Mouse (Mus musculus): ENCODE measurements around the gene Them7. TPM values are rescaled to one million over a fixed set of nuclear protein-coding genes. Genes with fewer than 3 reads are reported as not detected.

Gene Them7
- total RNA-seq, 2 experiments from 2014 or later = not detected

DNA sequence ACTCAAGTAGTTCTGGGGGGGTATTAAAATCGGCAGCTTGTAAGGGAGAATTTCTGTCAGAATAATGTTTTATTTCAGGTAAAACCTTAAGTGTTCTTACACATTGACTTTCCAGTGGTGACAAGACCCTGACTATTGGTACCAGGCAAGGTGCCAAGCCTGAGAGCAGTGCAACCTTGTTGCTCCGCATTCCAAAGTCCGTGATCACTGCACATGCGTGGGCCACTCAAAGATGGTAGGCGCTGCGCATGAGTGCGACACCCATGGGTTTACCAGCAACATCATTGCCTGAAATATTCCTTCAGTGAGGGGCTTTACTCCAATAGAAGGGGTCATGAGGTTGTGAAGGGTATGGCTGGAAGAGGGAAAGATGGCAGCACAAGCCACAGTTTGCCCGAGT, 77.0 kb downstream of the Them7 start:
- no peak for TF ChIP-seq CTCF (conservative IDR thresholded peaks at IDR 0.05)
- Histone ChIP-seq H3K4me3 (no peak overlapping the region), H3K27ac (no peak overlapping the region)
- DNase-seq (ENCODE audit: low spot score in 2 of 2) = no peak

DNA sequence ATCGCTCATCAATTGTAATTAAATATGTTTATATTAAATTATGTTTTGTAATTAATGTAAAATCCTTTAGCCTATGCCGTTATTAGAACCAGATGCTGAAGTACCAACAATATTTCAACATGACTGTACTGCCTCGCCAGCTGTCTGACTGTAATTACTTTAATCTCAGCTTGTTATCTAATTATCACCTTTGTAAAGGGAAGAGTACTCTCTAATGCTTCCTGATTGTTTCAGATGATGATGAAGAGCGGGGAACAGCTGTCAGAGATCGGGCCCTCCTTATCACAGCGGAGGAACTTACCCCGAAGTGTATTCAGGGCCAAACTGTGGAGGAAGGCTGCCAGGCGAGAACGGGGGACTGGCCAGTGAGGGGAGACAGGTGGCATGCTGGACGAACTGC, 77.4 kb downstream of the Them7 start:
- Histone ChIP-seq H3K4me3 (no peak overlapping the region), H3K27ac (no peak overlapping the region)
- no peak for TF ChIP-seq CTCF (conservative IDR thresholded peaks at IDR 0.05)
- DNase-seq (ENCODE audit: low spot score in 2 of 2) = no peak

DNA sequence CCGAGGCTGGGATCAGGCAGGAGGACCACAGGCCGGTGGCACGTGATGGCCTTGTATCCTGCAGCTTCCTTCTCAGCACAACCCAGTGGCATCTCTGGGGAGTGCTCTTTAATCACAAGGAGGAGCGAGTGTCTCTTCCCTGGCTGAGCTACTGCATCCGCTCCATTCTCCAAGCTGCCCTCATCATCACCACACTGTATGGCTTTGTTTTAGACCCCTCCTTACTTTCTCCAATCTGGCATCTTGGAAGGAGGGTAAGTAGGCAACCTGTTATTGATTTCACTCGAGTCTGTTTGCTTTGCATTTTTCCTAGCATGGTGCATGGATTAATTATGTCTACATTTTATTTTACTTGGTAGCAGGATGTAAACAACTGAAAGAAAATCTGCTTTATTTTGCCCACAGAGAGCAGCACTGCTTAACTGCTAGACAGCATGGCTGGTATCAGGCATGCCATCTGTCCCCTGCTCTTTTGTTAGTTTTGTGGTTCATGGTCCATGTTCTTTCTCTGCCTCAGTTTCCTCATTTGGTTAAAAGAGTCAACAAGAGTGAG, 79.9 kb downstream of the Them7 start:
- no peak for TF ChIP-seq CTCF (conservative IDR thresholded peaks at IDR 0.05)
- Histone ChIP-seq H3K4me3 (no peak overlapping the region), H3K27ac (no peak overlapping the region)
- DNase-seq (ENCODE audit: low spot score in 2 of 2) = no peak

DNA sequence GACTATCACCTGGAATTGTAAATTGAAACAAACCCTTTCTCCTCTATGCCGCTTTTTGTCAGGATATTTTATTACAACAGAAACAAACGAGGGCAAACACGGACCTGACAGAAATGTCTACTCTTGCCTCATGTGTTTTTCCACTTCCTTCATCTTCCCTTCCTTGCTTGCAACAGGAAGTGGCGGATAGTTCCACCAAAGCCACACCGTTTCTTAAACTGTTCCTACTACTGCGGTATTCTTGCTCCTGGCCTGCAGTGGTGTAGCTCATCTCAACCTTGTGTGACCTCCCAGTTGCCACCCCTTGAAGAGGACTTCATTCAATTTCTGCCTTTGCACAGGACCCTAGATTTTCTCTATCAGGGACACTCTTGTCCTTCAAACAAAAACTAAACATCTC, 81.8 kb downstream of the Them7 start:
- Histone ChIP-seq H3K27ac (no peak overlapping the region), H3K4me3 (no peak overlapping the region)
- no peak for DNase-seq (ENCODE audit: low spot score in 2 of 2)
- no peak for TF ChIP-seq CTCF (conservative IDR thresholded peaks at IDR 0.05)

DNA sequence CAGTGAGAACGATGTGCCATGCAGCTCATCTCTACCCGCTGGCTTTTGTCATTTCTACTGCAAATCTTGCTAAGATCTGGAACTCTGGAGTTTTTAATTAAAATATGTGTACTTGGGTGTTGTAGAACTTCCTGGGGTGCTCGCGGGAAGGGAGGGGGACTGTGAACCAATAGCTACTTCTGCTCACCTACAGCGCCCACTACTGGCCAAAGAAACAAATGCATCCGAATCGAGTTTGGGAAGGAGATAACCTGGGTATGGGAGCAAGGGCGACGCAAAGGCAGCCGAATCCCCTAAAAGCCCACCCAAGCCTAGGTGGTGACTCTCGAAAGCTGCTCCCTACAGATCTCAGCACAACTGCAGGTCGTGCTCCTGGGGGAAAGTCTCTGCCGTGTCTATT, 87.3 kb downstream of the Them7 start:
- no peak overlapping the region for H3K4me3 ChIP-seq
- no peak overlapping the region for H3K27ac ChIP-seq
- DNase-seq (ENCODE audit: low spot score in 2 of 2) = peak in 1 of 2 experiments; percentile 23
- peak; percentile 70 for TF ChIP-seq CTCF (conservative IDR thresholded peaks at IDR 0.05)

DNA sequence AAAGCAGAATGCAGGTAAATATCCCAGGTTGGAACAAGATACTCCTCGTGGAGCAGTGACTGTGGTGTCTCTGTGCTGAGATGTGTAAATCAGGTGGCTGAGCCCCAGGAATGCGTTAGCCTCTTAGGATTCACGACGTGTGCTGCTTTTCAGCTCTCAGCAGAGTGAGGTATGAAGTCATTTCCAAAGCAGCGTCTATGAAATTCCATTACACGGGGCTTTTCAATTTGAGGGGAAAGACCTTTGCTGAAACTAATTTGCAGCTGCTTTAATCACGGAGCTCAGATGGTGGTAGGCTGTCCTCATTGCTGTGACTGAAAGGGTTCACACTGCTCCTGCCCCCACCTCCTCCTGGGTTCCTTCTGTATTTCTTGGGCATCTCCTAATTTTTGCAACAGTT, 87.9 kb downstream of the Them7 start:
- Histone ChIP-seq H3K4me3 (no peak overlapping the region), H3K27ac (no peak overlapping the region)
- TF ChIP-seq CTCF (conservative IDR thresholded peaks at IDR 0.05) = no peak
- DNase-seq (ENCODE audit: low spot score in 2 of 2) = no peak

DNA sequence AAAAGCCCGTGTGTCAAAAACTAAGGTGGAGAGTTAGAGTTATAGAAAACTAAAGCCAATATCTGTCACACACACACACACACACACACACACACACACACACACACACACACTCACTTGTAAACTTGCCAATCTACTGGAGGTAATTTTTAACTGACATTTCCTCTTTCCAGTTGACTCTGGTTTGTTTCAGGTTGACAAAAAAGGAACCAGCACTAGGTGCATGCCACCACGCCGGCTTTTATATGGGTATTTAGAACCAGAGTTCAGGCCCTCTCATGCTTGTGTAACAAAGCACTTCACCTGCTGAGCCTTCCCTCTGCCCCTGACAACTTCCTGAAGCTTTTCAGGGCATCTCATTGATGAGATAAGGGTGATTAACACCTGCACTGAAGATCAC, 89.0 kb downstream of the Them7 start:
- DNase-seq (ENCODE audit: low spot score in 2 of 2) = no peak
- no peak overlapping the region for H3K4me3 ChIP-seq
- TF ChIP-seq CTCF (conservative IDR thresholded peaks at IDR 0.05) = no peak
- no peak overlapping the region for H3K27ac ChIP-seq

DNA sequence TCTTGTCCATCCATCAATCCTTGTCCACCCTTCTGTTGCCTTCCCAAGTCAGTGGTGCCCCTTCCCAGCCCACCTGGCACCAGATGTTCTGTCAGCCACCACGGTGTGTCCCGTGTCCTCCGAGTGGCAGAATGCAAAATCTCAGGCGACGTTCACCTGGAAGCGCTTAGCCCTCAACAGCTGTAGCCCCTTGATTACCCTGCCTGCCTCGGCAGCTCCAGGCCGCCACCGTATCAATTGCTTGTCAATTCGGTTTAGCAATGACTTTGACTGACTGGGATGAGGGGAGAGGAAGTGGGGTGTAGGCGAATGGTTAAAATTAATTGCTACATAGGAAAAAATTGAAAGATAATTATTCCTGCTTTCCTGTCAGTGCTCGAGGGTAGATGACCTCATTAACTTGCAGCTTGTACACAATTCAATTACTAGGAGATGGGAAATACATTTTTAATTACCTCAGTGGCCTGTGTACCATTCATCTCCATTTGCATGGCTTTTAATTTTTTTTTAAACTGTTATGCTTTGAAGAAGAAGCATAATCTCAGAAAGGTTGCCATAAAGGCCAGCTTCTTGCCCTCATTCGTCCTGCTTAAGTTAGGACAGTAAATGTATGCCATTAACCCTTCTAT, 93.5 kb downstream of the Them7 start:
- no peak for TF ChIP-seq CTCF (conservative IDR thresholded peaks at IDR 0.05)
- no peak overlapping the region for H3K27ac ChIP-seq
- DNase-seq (ENCODE audit: low spot score in 2 of 2) = no peak
- H3K4me3 ChIP-seq = no peak overlapping the region

DNA sequence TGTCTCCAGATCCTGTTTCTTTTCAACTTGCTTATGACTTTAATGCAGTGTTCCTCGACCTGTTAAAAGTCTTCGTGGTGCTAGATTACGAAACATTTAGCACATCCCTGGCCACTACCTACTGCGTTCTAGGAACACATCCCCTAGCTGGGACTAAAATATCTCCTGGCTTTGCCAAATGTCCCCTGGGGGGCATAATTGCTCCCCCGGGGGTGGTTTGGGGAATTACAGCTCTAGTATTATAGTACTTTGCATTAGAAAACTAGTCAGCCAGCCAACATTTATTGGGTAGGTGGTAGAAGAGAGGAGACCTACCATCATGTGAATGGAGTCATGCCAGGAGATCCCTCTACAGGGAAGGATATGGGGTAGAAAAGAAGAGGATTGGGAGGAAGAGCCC, 101.9 kb downstream of the Them7 start:
- peak; percentile 55 for TF ChIP-seq CTCF (conservative IDR thresholded peaks at IDR 0.05)
- DNase-seq (ENCODE audit: low spot score in 2 of 2) = no peak
- no peak overlapping the region for H3K27ac ChIP-seq
- H3K4me3 ChIP-seq = no peak overlapping the region

DNA sequence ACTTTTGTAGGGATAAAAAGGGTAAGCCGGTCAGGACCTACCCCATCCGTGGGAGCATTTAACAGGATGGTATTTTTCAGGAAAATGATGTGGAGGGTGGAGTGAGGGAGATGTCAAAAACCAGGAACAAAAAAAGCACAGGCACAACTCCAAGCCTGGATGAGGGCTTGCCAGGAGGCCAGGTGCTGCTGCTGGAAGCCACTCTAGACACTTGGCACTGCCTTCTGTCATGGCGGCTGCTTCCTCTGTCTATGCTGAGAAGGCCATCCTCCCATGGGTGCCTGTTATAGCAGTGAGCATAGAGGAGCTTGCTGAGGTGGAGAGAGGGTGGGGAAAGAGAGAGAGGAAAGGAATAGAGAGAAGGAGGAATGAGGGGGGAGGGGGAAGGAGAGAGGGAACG, 105.9 kb downstream of the Them7 start:
- TF ChIP-seq CTCF (conservative IDR thresholded peaks at IDR 0.05) = no peak
- H3K4me3 ChIP-seq = no peak overlapping the region
- peak; percentile 17 to 44 for DNase-seq (ENCODE audit: low spot score in 2 of 2)
- H3K27ac ChIP-seq = no peak overlapping the region

DNA sequence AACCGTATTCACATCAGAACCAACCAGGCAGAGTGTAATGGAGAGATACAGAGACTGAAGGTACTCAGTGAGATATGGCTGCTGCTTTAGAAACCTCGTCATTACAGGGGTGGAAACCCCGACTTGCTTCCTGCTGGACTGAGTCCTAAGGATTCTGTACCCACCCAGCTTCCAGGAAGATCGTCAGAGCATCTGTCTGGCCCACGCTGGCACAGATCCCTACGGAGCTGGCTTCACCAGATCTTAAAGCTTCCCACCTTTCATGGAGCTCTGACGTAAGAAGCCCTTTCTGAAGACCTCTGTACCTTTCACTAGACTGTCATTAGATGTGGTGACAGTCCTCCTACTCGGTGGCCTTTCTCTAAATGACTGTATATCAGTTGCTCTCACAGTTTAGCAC, 109.0 kb downstream of the Them7 start:
- no peak for DNase-seq (ENCODE audit: low spot score in 2 of 2)
- TF ChIP-seq CTCF (conservative IDR thresholded peaks at IDR 0.05) = no peak
- H3K27ac ChIP-seq = no peak overlapping the region
- no peak overlapping the region for H3K4me3 ChIP-seq

DNA sequence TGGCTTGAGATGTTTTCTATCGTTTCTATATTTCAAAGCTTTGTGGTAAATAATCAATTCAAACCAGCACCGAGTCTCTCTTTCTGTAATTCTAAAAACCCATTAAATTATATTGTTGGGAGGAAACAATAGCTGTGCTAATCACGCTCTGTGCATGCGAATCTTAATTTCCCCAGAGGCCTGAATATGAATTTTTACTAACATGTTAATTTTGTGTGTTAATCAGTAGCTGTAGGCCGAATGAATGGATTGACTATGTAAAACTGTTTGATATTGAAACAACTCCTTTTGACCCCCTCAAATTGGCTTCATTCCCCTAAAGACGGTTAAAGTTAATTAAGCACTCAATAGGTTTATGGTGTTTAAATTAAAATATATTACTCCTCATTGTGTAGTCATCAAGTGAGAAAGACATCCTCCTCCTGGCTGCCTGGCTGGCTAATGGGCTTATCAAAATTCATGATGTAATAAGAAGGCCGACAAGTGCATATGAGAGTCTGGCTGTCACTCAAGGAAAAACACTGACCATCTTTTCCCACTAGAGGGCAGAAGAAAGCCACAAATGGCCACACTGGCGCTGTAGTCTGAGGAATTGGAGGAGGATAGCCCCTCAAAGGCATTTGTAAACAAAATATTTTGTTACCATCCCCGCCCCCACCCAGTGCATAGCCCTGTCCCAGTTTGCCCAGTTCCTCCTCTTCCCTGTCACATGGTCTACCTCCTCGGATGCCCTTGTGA, 110.0 kb downstream of the Them7 start:
- no peak overlapping the region for H3K27ac ChIP-seq

DNA sequence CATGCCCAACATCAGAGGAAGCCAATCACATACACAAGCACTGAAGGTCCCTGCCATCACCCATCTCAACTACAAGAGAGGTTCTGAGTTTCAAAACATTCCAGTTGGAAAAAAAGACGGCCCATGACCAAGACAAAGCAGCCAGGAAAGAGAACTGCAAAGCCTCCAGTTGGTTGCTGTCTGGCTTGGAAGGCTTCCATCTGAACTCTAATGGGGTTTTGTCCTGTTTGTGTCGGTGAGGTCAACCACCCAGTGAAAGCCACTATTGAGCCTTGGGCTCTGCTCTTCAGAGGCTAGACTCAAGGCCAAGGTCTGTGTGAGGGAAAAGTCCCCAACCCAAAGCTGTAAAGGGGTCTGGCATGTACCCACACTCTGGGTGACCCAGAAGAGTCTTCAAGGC, 111.5 kb downstream of the Them7 start:
- TF ChIP-seq CTCF (conservative IDR thresholded peaks at IDR 0.05) = no peak
- H3K4me3 ChIP-seq = no peak overlapping the region
- no peak overlapping the region for H3K27ac ChIP-seq
- no peak for DNase-seq (ENCODE audit: low spot score in 2 of 2)

More for the DNA sequence above, 110.0 kb downstream of the Them7 start:
- no peak overlapping the region for H3K4me3 ChIP-seq
- DNase-seq (ENCODE audit: low spot score in 2 of 2) = peak; percentile 65 to 69
- peak; percentile 93 for TF ChIP-seq CTCF (conservative IDR thresholded peaks at IDR 0.05)

All from layer of hippocampus, adult 2 months (tissue).